Mouse (Mus musculus) MEL (cell line): ENCODE data around the gene Wdcp.
A peak's percentile ranks its signal among the peaks of the same experiment; 100 is the strongest.

Source experiments
- CTCF ChIP-seq, 3 experiments: IDR thresholded peaks in 2 of 3; conservative IDR thresholded peaks in 1 of 3; 2 replicates each; pipeline ENCODE4 v1.5.1; 2011 to 2012; ENCODE audit warnings: low read length in 3 of 3, low read depth in 2 of 3, mild to moderate bottlenecking in 2 of 3, improper control_type of control experiment in 1 of 3, inconsistent platforms in 1 of 3, mixed read lengths in 1 of 3, moderate library complexity in 1 of 3; ENCODE audit not compliant: control insufficient read depth in 1 of 3, insufficient read depth in 1 of 3, poor library complexity in 1 of 3, severe bottlenecking in 1 of 3
- E2F4 ChIP-seq: IDR thresholded peaks from 2 replicates; pipeline ENCODE4 v1.6.1; 2011; ENCODE audit warnings: low read depth, low read length, improper control_type of control experiment, borderline replicate concordance
- ELF1 ChIP-seq: IDR thresholded peaks from 2 replicates; pipeline ENCODE4 v1.6.1; 2014; ENCODE audit warnings: low read depth, mild to moderate bottlenecking, inconsistent platforms, low read length, improper control_type of control experiment, moderate library complexity
- EP300 ChIP-seq, 2 experiments: IDR thresholded peaks; 2 replicates each; pipeline ENCODE4 v1.6.1; 2011; ENCODE audit warnings: improper control_type of control experiment in 2 of 2, low read length in 2 of 2, low read depth in 1 of 2, mild to moderate bottlenecking in 1 of 2
- GABPA ChIP-seq: IDR thresholded peaks from 2 replicates; pipeline ENCODE4 v1.6.1; 2012; ENCODE audit warnings: low read depth, mild to moderate bottlenecking, inconsistent platforms, low read length, improper control_type of control experiment, moderate library complexity
- GATA1 ChIP-seq: IDR thresholded peaks from 2 replicates; pipeline ENCODE4 v1.6.1; 2011; ENCODE audit warnings: low read depth, low read length, improper control_type of control experiment
- MEF2A ChIP-seq: IDR thresholded peaks from 2 replicates; pipeline ENCODE4 v1.6.1; 2014; ENCODE audit warnings: low read depth, mild to moderate bottlenecking, inconsistent platforms, low read length, improper control_type of control experiment; ENCODE audit not compliant: poor library complexity, insufficient replicate concordance, severe bottlenecking; ENCODE audit errors: extremely low read depth
- MYC ChIP-seq: IDR thresholded peaks from 2 replicates; pipeline ENCODE4 v1.6.1; 2011; ENCODE audit warnings: low read depth, mild to moderate bottlenecking, low read length, improper control_type of control experiment, moderate library complexity
- POLR2A ChIP-seq, 2 experiments: IDR thresholded peaks; 2 replicates each; pipeline ENCODE4 v1.6.1; 2011 to 2012; ENCODE audit warnings: low read length in 2 of 2, mild to moderate bottlenecking in 2 of 2, control low read depth in 1 of 2, improper control_type of control experiment in 1 of 2, low read depth in 1 of 2, moderate library complexity in 1 of 2; ENCODE audit not compliant: control insufficient read depth in 1 of 2, insufficient read depth in 1 of 2, poor library complexity in 1 of 2
- POLR2AphosphoS5 ChIP-seq: IDR thresholded peaks from 2 replicates; pipeline ENCODE4 v1.6.1; 2012; ENCODE audit warnings: low read depth, borderline replicate concordance, mild to moderate bottlenecking, inconsistent platforms, low read length, moderate library complexity, mixed read lengths

DNA sequence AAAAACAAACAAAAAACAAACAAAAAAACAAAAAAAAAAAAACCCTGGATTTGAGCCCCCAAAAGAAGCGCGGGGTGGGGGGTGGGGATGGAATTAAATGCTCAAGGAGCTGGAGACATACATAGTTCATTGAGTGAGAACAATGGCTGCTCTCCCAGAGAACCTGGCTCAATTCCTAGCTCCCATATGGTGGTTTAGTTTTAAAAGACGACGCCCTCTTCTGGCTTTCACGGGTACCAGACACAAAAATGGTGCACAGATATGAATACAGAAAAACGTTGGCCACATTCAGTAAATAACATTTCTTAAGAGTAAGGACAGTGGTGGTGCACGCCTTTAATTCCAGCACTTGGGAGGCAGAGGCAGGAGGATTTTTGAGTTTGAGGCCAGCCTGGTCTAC, 62.8 kb downstream of the Wdcp start:
- TF ChIP-seq MYC = no peak
- no peak for TF ChIP-seq POLR2A (IDR thresholded peaks at IDR 0.05; ENCODE audit: control insufficient read depth in 1 of 2, insufficient read depth in 1 of 2, low read depth in 1 of 2, low read length in 2 of 2, poor library complexity in 1 of 2)
- TF ChIP-seq GABPA = no peak
- TF ChIP-seq CTCF (IDR thresholded peaks at IDR 0.05 in 2 of 3, conservative IDR thresholded peaks at IDR 0.05 in 1 of 3; ENCODE audit: control insufficient read depth in 1 of 3, insufficient read depth in 1 of 3, low read depth in 2 of 3, low read length in 3 of 3, poor library complexity in 1 of 3, severe bottlenecking in 1 of 3) = peak in 1 of 3 experiments; percentile 32; a peak in 2 of 6 replicates
- no peak for TF ChIP-seq GATA1
- TF ChIP-seq ELF1 = no peak
- TF ChIP-seq EP300 (IDR thresholded peaks at IDR 0.05; ENCODE audit: low read depth in 1 of 2, low read length in 2 of 2) = no peak
- TF ChIP-seq E2F4 = no peak
- TF ChIP-seq MEF2A = no peak
- TF ChIP-seq POLR2AphosphoS5 = no peak
